Mouse (Mus musculus) intestine, embryonic 16.5 days (tissue): ENCODE measurements around the gene Arap1. TPM values are rescaled to one million over a fixed set of nuclear protein-coding genes. Genes with fewer than 3 reads are reported as not detected.

Experiments used
- ATAC-seq: fragments of 200-750 bp; cut with Nextera tagmentation; 2 replicates; pipeline ENCODE4 v1.8.0; 2017; ENCODE audit warnings: moderate TSS enrichment, moderate library complexity
- H3K27ac ChIP-seq: fragments of 300-500 bp; sonication (generic); 2 replicates; pipeline ENCODE4 v1.5.1; 2014; ENCODE audit warnings: mild to moderate bottlenecking, low read length
- H3K27me3 ChIP-seq: fragments of 300-500 bp; sonication (generic); replicated peaks from 2 replicates; pipeline ENCODE4 v1.6.1; 2014; ENCODE audit warnings: low read length, control low read depth, mixed read lengths; ENCODE audit not compliant: control insufficient read depth, insufficient read depth
- H3K36me3 ChIP-seq: fragments of 300-500 bp; sonication (generic); 2 replicates; pipeline ENCODE4 v1.6.1; 2014; ENCODE audit warnings: low read length, control low read depth; ENCODE audit not compliant: control insufficient read depth, insufficient read depth
- H3K4me1 ChIP-seq: fragments of 300-500 bp; sonication (generic); 2 replicates; pipeline ENCODE4 v1.6.1; 2014; ENCODE audit warnings: low read length, control low read depth, mixed read lengths; ENCODE audit not compliant: control insufficient read depth, insufficient read depth
- H3K4me2 ChIP-seq: fragments of 300-500 bp; sonication (generic); 2 replicates; pipeline ENCODE4 v1.6.1; 2014; ENCODE audit warnings: low read depth, low read length, control low read depth
- H3K4me3 ChIP-seq: fragments of 300-500 bp; sonication (generic); 2 replicates; pipeline ENCODE4 v1.5.1; 2014; ENCODE audit warnings: mild to moderate bottlenecking, low read length
- H3K9ac ChIP-seq: fragments of 300-500 bp; sonication (generic); 2 replicates; pipeline ENCODE4 v1.6.1; 2014; ENCODE audit warnings: low read depth, low read length
- H3K9me3 ChIP-seq: fragments of 300-500 bp; sonication (generic); 2 replicates; pipeline ENCODE4 v1.6.1; 2016; ENCODE audit warnings: low read length, control low read depth; ENCODE audit not compliant: control insufficient read depth
- WGBS: fragments of 180-500 bp; shearing (Covaris S2); extraction: QIAGEN DNeasy Blood & Tissue Kit; methylation state at CpG from one replicate; pipeline ENCODE4 v1.1.7; 2014; 5-methylcytosine and 5-hydroxymethylcytosine counted together
- polyA plus RNA-seq: library from polyadenylated mRNA; unstranded; fragments of >200 nt; fragmentation: Nextera tagmentation; extraction: Ambion mirVana; gene quantifications from 2 replicates; pipeline ENCODE4 v1.2.1, GENCODE M21; 2015

Gene Arap1
- polyA plus RNA-seq, 1 experiment from 2014 or later = 61.8 TPM

DNA sequence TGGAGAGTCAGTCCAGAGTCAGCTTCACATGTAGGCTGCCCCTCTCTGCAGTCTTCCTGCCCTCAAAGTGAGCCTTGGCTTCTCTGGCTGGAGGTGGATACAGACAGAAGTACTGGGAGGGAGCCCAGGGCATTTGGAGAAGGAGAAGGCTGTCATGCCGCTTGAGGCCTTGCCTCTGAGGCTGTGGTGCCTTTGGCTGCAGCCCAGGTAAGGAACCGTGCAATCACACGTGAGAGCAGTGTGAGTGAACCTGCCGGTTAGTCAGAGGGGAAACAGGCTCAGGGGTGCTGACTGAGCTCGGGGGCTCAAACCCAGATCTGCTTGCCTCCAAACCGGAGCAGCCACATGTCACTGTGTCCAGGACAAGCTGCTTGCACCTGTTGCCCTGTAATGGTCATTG is 33.6 kb downstream of the Arap1 start:
- H3K9me3 ChIP-seq = no peaks in the 10 kb centered on the region
- no peak overlapping the region for H3K4me3 ChIP-seq
- no peak overlapping the region for H3K27ac ChIP-seq
- no peak for ATAC-seq
- 83% methylated on average over 6 of the region's 6 CpGs for WGBS
- peaks cover 46% of the 10 kb centered on the region for H3K4me1 ChIP-seq
- H3K27me3 ChIP-seq = no peaks in the 10 kb centered on the region
- H3K4me2 ChIP-seq = no peak overlapping the region
- no peaks in the 10 kb centered on the region; the same call in 1 of the 2 replicates for H3K36me3 ChIP-seq
- H3K9ac ChIP-seq = no peak overlapping the region

DNA sequence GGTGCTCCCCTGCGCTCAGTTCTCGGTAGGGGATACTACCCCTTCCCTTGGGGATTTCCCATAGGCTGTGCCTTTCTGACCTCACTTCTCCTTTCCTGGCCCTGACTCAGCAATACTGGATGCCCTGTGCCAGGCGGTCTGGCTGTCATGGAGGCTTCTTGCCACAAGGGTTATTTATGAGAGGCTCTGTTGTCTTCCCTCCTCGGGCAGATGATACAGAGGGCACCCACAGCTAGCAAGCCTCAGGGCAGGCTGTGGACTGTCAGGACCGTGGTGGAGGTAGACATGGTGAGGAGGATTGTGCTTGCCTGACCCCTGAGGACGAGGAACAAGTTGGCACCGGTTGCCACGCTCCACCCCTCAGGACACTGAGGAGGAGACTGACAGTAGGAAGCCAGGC is 34.5 kb downstream of the Arap1 start:
- Histone ChIP-seq H3K4me3 (no peak overlapping the region), H3K9ac (0 out of 2 replicates have a peak overlapping the region, but pooled peaks have one; percentile 24), H3K36me3 (no peaks in the 10 kb centered on the region; the same call in 1 of the 2 replicates), H3K27ac (no peak overlapping the region), H3K27me3 (no peaks in the 10 kb centered on the region), H3K4me1 (peaks cover 42% of the 10 kb centered on the region), H3K4me2 (no peak overlapping the region), H3K9me3 (no peaks in the 10 kb centered on the region)
- 61% methylated on average over 8 of the region's 8 CpGs for WGBS
- no peak for ATAC-seq

DNA sequence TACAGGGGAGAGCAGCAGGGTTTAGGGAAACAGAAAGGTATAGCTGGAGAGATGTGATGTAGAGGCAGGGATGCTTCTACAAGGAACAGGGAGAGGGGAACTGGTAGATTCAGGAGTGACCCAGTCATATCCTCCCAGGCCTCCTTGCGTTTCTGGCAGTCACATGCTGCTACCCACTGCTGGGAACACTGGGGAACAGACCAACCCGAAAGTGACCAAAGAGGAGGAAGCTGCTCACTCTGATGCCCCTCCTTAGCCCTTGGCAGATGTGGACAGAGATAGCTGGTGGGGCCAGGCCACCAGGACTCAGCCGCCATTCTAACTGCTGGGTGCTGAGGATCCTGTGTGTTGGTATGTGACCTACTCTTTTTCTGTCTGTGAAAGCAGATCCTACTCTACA is 35.9 kb downstream of the Arap1 start:
- Histone ChIP-seq H3K9ac (0 out of 2 replicates have a peak overlapping the region, but pooled peaks have one; percentile 10), H3K27ac (no peak overlapping the region), H3K9me3 (no peaks in the 10 kb centered on the region), H3K4me1 (peaks cover 30% of the 10 kb centered on the region), H3K36me3 (peaks cover 8% of the 10 kb centered on the region), H3K4me2 (no peak overlapping the region), H3K4me3 (no peak overlapping the region), H3K27me3 (no peaks in the 10 kb centered on the region)
- WGBS = 73% methylated on average over 3 of the region's 3 CpGs
- no peak for ATAC-seq

- no peaks in the 10 kb centered on the region for H3K9me3 ChIP-seq
- H3K4me2 ChIP-seq = no peak overlapping the region
- peaks cover 20% of the 10 kb centered on the region for H3K4me1 ChIP-seq
- no peak; the same call in 1 of the 2 replicates for ATAC-seq
- H3K27me3 ChIP-seq = no peaks in the 10 kb centered on the region
- H3K9ac ChIP-seq = peak overlapping the region; percentile 46; the same call in 1 of the 2 replicates
- H3K36me3 ChIP-seq = peaks cover 13% of the 10 kb centered on the region
- H3K4me3 ChIP-seq = no peak overlapping the region
- WGBS = 48% methylated on average over 10 of the region's 10 CpGs
- peak overlapping the region; percentile 69 for H3K27ac ChIP-seq
These were observed 37.1 kb downstream of the Arap1 start for GRCm38 (mm10) chr7:101384931-101385330.

GRCm38 (mm10) chr7:101385331-101385733 is 37.5 kb downstream of the Arap1 start:
- Histone ChIP-seq H3K27ac (peak overlapping the region; percentile 69), H3K9ac (no peak overlapping the region; the same call in 1 of the 2 replicates), H3K36me3 (peaks cover 13% of the 10 kb centered on the region), H3K4me3 (no peak overlapping the region), H3K4me2 (peak overlapping the region; percentile 8; the same call in 1 of the 2 replicates), H3K9me3 (no peaks in the 10 kb centered on the region), H3K4me1 (peaks cover 20% of the 10 kb centered on the region), H3K27me3 (no peaks in the 10 kb centered on the region)
- peak; percentile 68 for ATAC-seq
- WGBS = 17% methylated on average over 6 of the region's 6 CpGs

DNA sequence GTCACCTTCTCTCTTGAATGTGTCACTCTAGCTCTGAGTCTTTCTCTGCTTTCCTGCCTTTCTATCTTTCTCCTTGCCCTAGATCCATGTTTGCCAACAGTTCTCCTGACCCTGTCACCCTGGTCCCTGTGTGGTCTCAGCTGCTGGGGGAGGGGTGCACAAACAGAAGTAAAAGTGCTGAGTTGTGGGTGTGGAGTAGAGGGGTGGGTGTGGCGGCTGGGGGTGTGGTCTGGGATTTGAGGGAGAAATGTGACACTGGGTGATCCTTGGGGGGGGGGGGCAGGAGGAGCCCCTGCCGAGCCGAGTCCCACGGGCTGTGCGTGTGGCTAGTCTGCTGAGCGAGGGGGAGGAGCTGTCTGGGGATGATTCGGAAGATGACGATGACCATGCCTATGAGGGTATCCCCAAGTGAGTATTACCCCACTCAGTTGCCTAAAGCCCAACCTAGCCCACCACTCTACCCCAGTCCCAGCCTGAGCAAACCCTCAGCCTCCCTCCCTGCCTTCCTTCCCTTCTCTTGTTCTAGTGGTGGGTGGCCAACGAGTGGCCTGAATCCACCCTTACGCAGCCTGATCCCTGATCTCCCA is 38.1 kb downstream of the Arap1 start:
- WGBS = 49% methylated on average over 10 of the region's 10 CpGs
- Histone ChIP-seq H3K4me1 (peaks cover 20% of the 10 kb centered on the region), H3K4me3 (no peak overlapping the region), H3K9ac (no peak overlapping the region; the same call in 1 of the 2 replicates), H3K9me3 (no peaks in the 10 kb centered on the region), H3K27ac (peak overlapping the region; percentile 55), H3K27me3 (no peaks in the 10 kb centered on the region), H3K4me2 (peak overlapping the region; percentile 8; the same call in 1 of the 2 replicates), H3K36me3 (peaks cover 13% of the 10 kb centered on the region)
- peak; percentile 29 for ATAC-seq

- H3K4me2 ChIP-seq = no peak overlapping the region
- no peaks in the 10 kb centered on the region for H3K27me3 ChIP-seq
- no peak overlapping the region for H3K27ac ChIP-seq
- H3K36me3 ChIP-seq = peaks cover 13% of the 10 kb centered on the region
- WGBS = 84% methylated on average over 6 of the region's 6 CpGs
- no peak for ATAC-seq
- no peak overlapping the region for H3K4me3 ChIP-seq
- peaks cover 35% of the 10 kb centered on the region for H3K4me1 ChIP-seq
- no peak overlapping the region for H3K9ac ChIP-seq
- H3K9me3 ChIP-seq = no peaks in the 10 kb centered on the region
These were observed 41.4 kb downstream of the Arap1 start for GRCm38 (mm10) chr7:101389256-101389655.

DNA sequence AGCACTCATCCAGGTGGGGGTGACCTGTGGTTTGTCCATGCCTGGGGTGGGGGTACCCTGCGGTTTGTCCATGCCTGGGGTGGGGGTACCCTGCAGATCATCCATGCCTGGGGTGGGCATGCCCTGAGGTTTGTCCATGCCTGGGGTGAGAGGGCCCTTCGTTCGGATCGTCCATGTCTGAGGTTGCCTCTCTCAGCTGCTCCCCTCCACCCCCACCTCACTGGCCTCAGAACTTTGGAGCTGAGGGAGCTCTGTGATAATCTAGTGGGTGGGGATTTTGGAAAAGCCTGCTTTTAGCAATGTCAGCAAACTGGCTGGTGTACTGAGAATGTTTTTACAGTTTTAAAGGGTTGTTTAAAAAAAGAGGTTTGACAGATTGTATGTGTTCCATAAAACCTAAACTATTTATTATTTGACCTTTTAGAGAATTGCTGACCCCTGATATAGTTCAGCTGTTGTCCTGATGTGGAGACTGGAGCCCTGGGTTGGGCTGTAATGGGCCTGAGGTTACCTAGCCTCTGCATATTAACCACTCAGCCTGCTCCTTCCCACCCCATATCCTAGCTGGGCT is 44.1 kb downstream of the Arap1 start:
- WGBS = 39% methylated on average over 4 of the region's 4 CpGs
- peak overlapping the region; percentile 91 for H3K27ac ChIP-seq
- no peaks in the 10 kb centered on the region for H3K27me3 ChIP-seq
- H3K4me1 ChIP-seq = peaks cover 22% of the 10 kb centered on the region
- H3K9ac ChIP-seq = no peak overlapping the region
- no peaks in the 10 kb centered on the region for H3K9me3 ChIP-seq
- no peak overlapping the region for H3K4me2 ChIP-seq
- no peak overlapping the region for H3K4me3 ChIP-seq
- ATAC-seq = no peak
- H3K36me3 ChIP-seq = peaks cover 22% of the 10 kb centered on the region; the same call in 1 of the 2 replicates

GRCm38 (mm10) chr7:101393015-101393414 is 45.1 kb downstream of the Arap1 start:
- Histone ChIP-seq H3K27me3 (no peaks in the 10 kb centered on the region), H3K4me2 (no peak overlapping the region; the same call in 1 of the 2 replicates), H3K27ac (peak overlapping the region; percentile 91), H3K36me3 (peaks cover 26% of the 10 kb centered on the region), H3K4me1 (peaks cover 22% of the 10 kb centered on the region), H3K9ac (0 out of 2 replicates have a peak overlapping the region, but pooled peaks have one; percentile 12), H3K4me3 (no peak overlapping the region), H3K9me3 (no peaks in the 10 kb centered on the region)
- WGBS = 39% methylated on average over 4 of the region's 4 CpGs
- no peak for ATAC-seq
